Mouse (Mus musculus): ENCODE data around the gene Eef1akmt1. TPM values are rescaled to one million over a fixed set of nuclear protein-coding genes. Genes with fewer than 3 reads are reported as not detected.

Eef1akmt1 gene
- polyA plus RNA-seq, 1 experiment from 2014 or later, result 59.5 TPM

DNA sequence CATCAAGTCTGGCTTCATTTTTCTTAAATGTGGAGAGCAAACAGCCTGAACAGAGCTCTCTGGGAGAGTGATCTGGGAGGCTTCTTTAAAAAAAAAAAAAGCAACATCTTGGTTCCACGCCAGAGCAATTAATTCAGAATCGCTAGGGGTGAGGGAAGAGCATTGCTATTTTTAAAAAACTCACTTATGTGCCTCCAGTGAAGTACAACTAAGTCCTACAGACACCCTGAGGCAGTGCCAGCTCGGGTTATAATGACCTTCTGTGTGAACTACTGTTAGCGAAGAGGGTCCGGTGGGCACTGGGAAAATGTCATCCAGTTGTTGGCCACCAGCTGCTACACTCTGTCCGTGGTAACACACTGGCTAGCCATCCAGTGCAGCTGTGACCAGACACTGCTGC is 35.8 kb downstream of the Eef1akmt1 start:
- no peak for DNase-seq (ENCODE audit: low spot score)
- peak overlapping the region; percentile 88 for H3K27ac ChIP-seq (replicated peaks)
- peaks cover 8% of the 10 kb centered on the region for H3K4me1 ChIP-seq (replicated peaks; ENCODE audit: control insufficient read depth, insufficient read depth)
- H3K9me3 ChIP-seq (ENCODE audit: control insufficient read depth, low read length), result no peaks in the 10 kb centered on the region
- no peak overlapping the region for H3K4me3 ChIP-seq (ENCODE audit: low read depth, low read length)
- no peaks in the 10 kb centered on the region for H3K27me3 ChIP-seq (ENCODE audit: control insufficient read depth, insufficient read depth, low read length)
- H3K36me3 ChIP-seq (ENCODE audit: control insufficient read depth, insufficient read depth, low read length), result no peaks in the 10 kb centered on the region
- WGBS, result 36% methylated on average over 6 of the region's 6 CpGs
- no peak overlapping the region for H3K4me2 ChIP-seq (replicated peaks; ENCODE audit: low read depth)
- peak; percentile 18; the same call in 1 of the 2 replicates for ATAC-seq (ENCODE audit: low FRiP score, low TSS enrichment)
- no peak for TF ChIP-seq EP300 (optimal IDR thresholded peaks at IDR 0.05)
- H3K9ac ChIP-seq (ENCODE audit: low read length), result no peak overlapping the region

DNA sequence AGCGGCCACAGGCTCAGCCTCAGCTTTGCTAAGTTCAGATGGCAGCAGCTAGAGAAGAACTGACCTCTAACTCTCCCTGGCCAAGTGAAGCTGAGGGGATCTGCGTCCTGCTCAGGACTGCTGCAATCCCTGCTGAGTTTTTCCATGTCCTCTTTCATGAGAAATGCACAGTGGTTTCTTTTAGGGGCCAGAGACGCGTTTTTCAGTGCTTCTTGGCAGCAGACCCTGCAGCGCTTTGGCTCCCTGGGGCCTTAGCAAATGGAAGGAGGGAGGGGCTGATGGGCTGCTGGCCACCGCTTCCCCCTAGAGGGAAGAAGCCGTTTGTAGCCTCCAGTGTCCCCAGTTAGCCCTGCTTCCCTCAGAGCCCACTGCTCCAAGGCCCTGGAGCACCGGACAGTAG is 36.5 kb downstream of the Eef1akmt1 start:
- H3K27ac ChIP-seq (replicated peaks), result peak overlapping the region; percentile 88
- peak overlapping the region; percentile 53; the same call in 1 of the 2 replicates for H3K9ac ChIP-seq (ENCODE audit: low read length)
- WGBS, result 27% methylated on average over 8 of the region's 8 CpGs
- peaks cover 8% of the 10 kb centered on the region for H3K4me1 ChIP-seq (replicated peaks; ENCODE audit: control insufficient read depth, insufficient read depth)
- H3K36me3 ChIP-seq (ENCODE audit: control insufficient read depth, insufficient read depth, low read length), result no peaks in the 10 kb centered on the region
- DNase-seq (ENCODE audit: low spot score) (no peak), ATAC-seq (ENCODE audit: low FRiP score, low TSS enrichment) (peak; percentile 53; the same call in 1 of the 2 replicates)
- no peak overlapping the region for H3K4me3 ChIP-seq (ENCODE audit: low read depth, low read length)
- TF ChIP-seq CTCF (IDR thresholded peaks at IDR 0.05; ENCODE audit: low read depth) (peak; percentile 17; the same call in 1 of the 2 replicates), EP300 (optimal IDR thresholded peaks at IDR 0.05) (no peak)
- H3K4me2 ChIP-seq (replicated peaks; ENCODE audit: low read depth), result peak overlapping the region; percentile 27
- no peaks in the 10 kb centered on the region for H3K27me3 ChIP-seq (ENCODE audit: control insufficient read depth, insufficient read depth, low read length)
- H3K9me3 ChIP-seq (ENCODE audit: control insufficient read depth, low read length), result no peaks in the 10 kb centered on the region

DNA sequence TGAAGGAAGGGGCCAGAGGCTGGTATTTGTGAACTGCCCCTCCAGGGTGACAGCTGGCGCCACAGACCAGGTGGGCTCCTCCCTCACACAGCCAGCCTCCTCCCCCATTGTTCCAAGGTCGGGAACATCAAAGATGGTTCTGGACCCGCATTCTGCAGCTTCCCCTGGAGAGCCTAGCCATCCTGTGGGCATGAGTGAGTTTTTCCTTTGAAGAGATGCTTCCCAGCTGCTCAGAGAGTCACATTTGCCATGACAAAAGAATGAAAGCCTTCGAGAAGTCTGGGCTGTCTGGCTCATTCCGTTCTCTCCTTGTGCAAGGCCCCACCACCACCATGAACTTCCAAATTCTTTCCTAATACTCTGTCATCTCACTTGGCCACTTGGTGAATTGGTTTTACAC is 37.1 kb downstream of the Eef1akmt1 start:
- no peak for DNase-seq (ENCODE audit: low spot score)
- Histone ChIP-seq H3K4me2 (replicated peaks; ENCODE audit: low read depth) (no peak overlapping the region), H3K36me3 (ENCODE audit: control insufficient read depth, insufficient read depth, low read length) (no peaks in the 10 kb centered on the region), H3K9me3 (ENCODE audit: control insufficient read depth, low read length) (no peaks in the 10 kb centered on the region), H3K4me1 (replicated peaks; ENCODE audit: control insufficient read depth, insufficient read depth) (peaks cover 8% of the 10 kb centered on the region), H3K27ac (replicated peaks) (peak overlapping the region; percentile 88), H3K9ac (ENCODE audit: low read length) (no peak overlapping the region), H3K4me3 (ENCODE audit: low read depth, low read length) (no peak overlapping the region), H3K27me3 (ENCODE audit: control insufficient read depth, insufficient read depth, low read length) (no peaks in the 10 kb centered on the region)
- ATAC-seq (ENCODE audit: low FRiP score, low TSS enrichment), result no peak
- 27% methylated on average over 5 of the region's 5 CpGs for WGBS
- TF ChIP-seq CTCF (IDR thresholded peaks at IDR 0.05; ENCODE audit: low read depth) (no peak), EP300 (optimal IDR thresholded peaks at IDR 0.05) (no peak)

DNA sequence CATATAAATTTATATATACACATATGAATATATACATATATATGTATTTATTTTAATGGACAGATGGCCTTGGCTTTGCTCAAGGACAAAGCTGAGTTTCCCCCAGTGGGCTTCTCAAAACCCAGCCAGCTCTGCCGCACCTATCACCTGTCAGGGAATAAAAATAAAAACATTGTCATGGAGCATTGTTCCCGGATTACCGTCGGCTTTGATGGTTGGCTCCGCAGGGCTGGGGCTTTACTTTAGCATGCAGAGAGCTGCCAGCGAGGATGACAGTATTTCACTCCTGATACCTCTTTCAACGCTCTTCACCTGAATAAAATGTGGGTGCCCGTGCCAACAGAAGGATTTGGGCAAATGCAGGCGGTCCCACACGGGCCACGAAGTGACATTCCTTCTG is 37.6 kb downstream of the Eef1akmt1 start:
- peak overlapping the region; percentile 88 for H3K27ac ChIP-seq (replicated peaks)
- H3K4me1 ChIP-seq (replicated peaks; ENCODE audit: control insufficient read depth, insufficient read depth), result peaks cover 8% of the 10 kb centered on the region
- H3K27me3 ChIP-seq (ENCODE audit: control insufficient read depth, insufficient read depth, low read length), result no peaks in the 10 kb centered on the region
- no peak overlapping the region for H3K9ac ChIP-seq (ENCODE audit: low read length)
- no peak for DNase-seq (ENCODE audit: low spot score)
- no peaks in the 10 kb centered on the region for H3K36me3 ChIP-seq (ENCODE audit: control insufficient read depth, insufficient read depth, low read length)
- ATAC-seq (ENCODE audit: low FRiP score, low TSS enrichment), result no peak
- TF ChIP-seq EP300 (optimal IDR thresholded peaks at IDR 0.05) (no peak), CTCF (IDR thresholded peaks at IDR 0.05; ENCODE audit: low read depth) (no peak)
- WGBS, result 36% methylated on average over 11 of the region's 11 CpGs
- H3K4me3 ChIP-seq (ENCODE audit: low read depth, low read length), result no peak overlapping the region
- no peak overlapping the region for H3K4me2 ChIP-seq (replicated peaks; ENCODE audit: low read depth)
- no peaks in the 10 kb centered on the region for H3K9me3 ChIP-seq (ENCODE audit: control insufficient read depth, low read length)

DNA sequence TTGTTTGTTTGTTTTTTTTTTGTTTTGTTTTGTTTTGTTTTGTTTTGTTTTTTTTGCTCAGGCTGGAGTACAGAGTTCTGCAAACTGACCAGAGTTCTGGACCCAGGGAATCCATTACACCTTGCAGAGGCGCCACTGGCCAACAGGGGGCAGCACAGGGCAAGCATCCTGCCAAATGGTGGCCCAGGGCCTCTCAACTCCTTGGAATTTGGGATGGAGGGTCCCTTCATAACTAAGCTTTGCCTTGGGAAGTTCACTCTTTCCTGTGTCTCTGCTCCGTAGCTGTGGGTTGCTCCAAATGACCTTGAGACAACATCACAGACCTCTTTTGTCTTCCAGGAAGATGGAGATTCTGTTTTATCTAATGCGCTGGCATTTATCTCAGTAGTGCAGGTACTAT is 38.2 kb downstream of the Eef1akmt1 start:
- no peaks in the 10 kb centered on the region for H3K9me3 ChIP-seq (ENCODE audit: control insufficient read depth, low read length)
- DNase-seq (ENCODE audit: low spot score), result peak; percentile 59
- peaks cover 8% of the 10 kb centered on the region for H3K4me1 ChIP-seq (replicated peaks; ENCODE audit: control insufficient read depth, insufficient read depth)
- H3K27me3 ChIP-seq (ENCODE audit: control insufficient read depth, insufficient read depth, low read length), result no peaks in the 10 kb centered on the region
- H3K4me2 ChIP-seq (replicated peaks; ENCODE audit: low read depth), result no peak overlapping the region
- no peak for ATAC-seq (ENCODE audit: low FRiP score, low TSS enrichment)
- 52% methylated on average over 3 of the region's 3 CpGs for WGBS
- H3K27ac ChIP-seq (replicated peaks), result no peak overlapping the region
- no peak overlapping the region for H3K4me3 ChIP-seq (ENCODE audit: low read depth, low read length)
- H3K9ac ChIP-seq (ENCODE audit: low read length), result no peak overlapping the region
- H3K36me3 ChIP-seq (ENCODE audit: control insufficient read depth, insufficient read depth, low read length), result no peaks in the 10 kb centered on the region
- TF ChIP-seq EP300 (optimal IDR thresholded peaks at IDR 0.05) (no peak), CTCF (IDR thresholded peaks at IDR 0.05; ENCODE audit: low read depth) (peak; percentile 88)

DNA sequence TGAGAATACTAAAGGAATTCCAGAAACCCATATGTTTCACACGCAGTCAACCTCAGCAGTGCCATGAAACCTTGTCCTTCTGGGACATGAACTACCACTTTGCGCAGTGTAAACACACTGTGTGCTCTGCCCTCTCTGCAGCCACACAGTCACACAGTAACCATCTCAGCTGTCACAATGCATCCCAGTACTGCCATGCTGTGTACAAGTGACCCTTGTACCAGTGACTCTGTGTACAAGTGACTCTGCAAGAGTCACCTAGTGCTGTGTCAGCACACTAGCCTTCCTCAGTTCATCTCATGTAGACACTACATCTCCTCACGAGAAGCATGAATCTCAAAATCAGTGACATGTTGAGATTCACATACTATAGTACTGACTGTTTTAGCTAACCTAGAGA is 38.8 kb downstream of the Eef1akmt1 start:
- Histone ChIP-seq H3K9me3 (ENCODE audit: control insufficient read depth, low read length) (no peaks in the 10 kb centered on the region), H3K4me1 (replicated peaks; ENCODE audit: control insufficient read depth, insufficient read depth) (peaks cover 5% of the 10 kb centered on the region), H3K27ac (replicated peaks) (no peak overlapping the region), H3K36me3 (ENCODE audit: control insufficient read depth, insufficient read depth, low read length) (no peaks in the 10 kb centered on the region), H3K27me3 (ENCODE audit: control insufficient read depth, insufficient read depth, low read length) (no peaks in the 10 kb centered on the region), H3K4me2 (replicated peaks; ENCODE audit: low read depth) (no peak overlapping the region), H3K9ac (ENCODE audit: low read length) (no peak overlapping the region), H3K4me3 (ENCODE audit: low read depth, low read length) (no peak overlapping the region)
- WGBS, result 96% methylated on average over 3 of the region's 3 CpGs
- TF ChIP-seq CTCF (IDR thresholded peaks at IDR 0.05; ENCODE audit: low read depth) (no peak), EP300 (optimal IDR thresholded peaks at IDR 0.05) (no peak)
- ATAC-seq (ENCODE audit: low FRiP score, low TSS enrichment) (no peak), DNase-seq (ENCODE audit: low spot score) (no peak)

Data from stomach, postnatal 0 days (tissue).